Mouse (Mus musculus) kidney, adult 2 months (tissue): ENCODE measurements around the gene Grik1. TPM values are rescaled to one million over a fixed set of nuclear protein-coding genes. Genes with fewer than 3 reads are reported as not detected.

ENCODE experiments used
- DNase-seq: peaks from one replicate; pipeline ENCODE4 v3.0.0; 2021
- H3K27ac ChIP-seq: fragments of 200-500 bp; 2 replicates; pipeline ENCODE4 v1.5.1; 2012; ENCODE audit warnings: low read depth, low read length, control low read depth, inconsistent platforms; ENCODE audit not compliant: insufficient read depth
- H3K27me3 ChIP-seq: fragments of 200-500 bp; replicated peaks from 2 replicates; pipeline ENCODE4 v1.6.1; 2012; ENCODE audit warnings: mild to moderate bottlenecking, moderate library complexity, low read length, inconsistent platforms; ENCODE audit not compliant: control insufficient read depth, insufficient read depth
- H3K36me3 ChIP-seq: fragments of 200-500 bp; 2 replicates; pipeline ENCODE4 v1.6.1; 2012; ENCODE audit warnings: mild to moderate bottlenecking, moderate library complexity, low read length, inconsistent platforms; ENCODE audit not compliant: control insufficient read depth, insufficient read depth
- H3K4me1 ChIP-seq: fragments of 200-500 bp; 2 replicates; pipeline ENCODE4 v1.6.1; 2011; ENCODE audit warnings: low read length; ENCODE audit not compliant: control insufficient read depth, insufficient read depth
- H3K4me3 ChIP-seq: fragments of 200-500 bp; 2 replicates; pipeline ENCODE4 v1.5.1; 2011; ENCODE audit warnings: mild to moderate bottlenecking, low read depth, low read length, control low read depth; ENCODE audit not compliant: insufficient read depth
- CTCF ChIP-seq: fragments of 200-500 bp; conservative IDR thresholded peaks from 2 replicates; pipeline ENCODE4 v1.5.1; 2011; ENCODE audit warnings: low read depth, mild to moderate bottlenecking, control low read depth, low read length, moderate library complexity, mixed read lengths; ENCODE audit not compliant: insufficient read depth, insufficient read length
- POLR2A ChIP-seq: fragments of 200-500 bp; IDR thresholded peaks from one replicate; pipeline ENCODE4 v1.6.1; 2011; ENCODE audit warnings: low read depth, low read length, control low read depth
- WGBS: fragments of 180-500 bp; shearing (Covaris S2); methylation state at CpG from one replicate; pipeline ENCODE4 v1.1.7; 2018; 5-methylcytosine and 5-hydroxymethylcytosine counted together
- polyA plus RNA-seq: library from polyadenylated mRNA; depleted of rRNA; stranded (reverse); fragments of >200 nt; gene quantifications from 2 replicates; pipeline ENCODE4 v1.2.3, GENCODE M21; 2012

Gene Grik1
- polyA plus RNA-seq, 1 experiment, result 0.03 TPM

- H3K27me3 ChIP-seq, result no peaks in the 10 kb centered on the region
- WGBS, result 81% methylated on average over 4 of the region's 4 CpGs
- no peak overlapping the region for H3K27ac ChIP-seq
- DNase-seq, result no peak
- no peaks in the 10 kb centered on the region for H3K4me1 ChIP-seq
- H3K4me3 ChIP-seq, result no peak overlapping the region
- TF ChIP-seq POLR2A, result no peak
- no peak for TF ChIP-seq CTCF
- H3K36me3 ChIP-seq, result no peaks in the 10 kb centered on the region
These were observed 372.2 kb downstream of the Grik1 start for GRCm38 (mm10) chr16:87917897-87918296.

DNA sequence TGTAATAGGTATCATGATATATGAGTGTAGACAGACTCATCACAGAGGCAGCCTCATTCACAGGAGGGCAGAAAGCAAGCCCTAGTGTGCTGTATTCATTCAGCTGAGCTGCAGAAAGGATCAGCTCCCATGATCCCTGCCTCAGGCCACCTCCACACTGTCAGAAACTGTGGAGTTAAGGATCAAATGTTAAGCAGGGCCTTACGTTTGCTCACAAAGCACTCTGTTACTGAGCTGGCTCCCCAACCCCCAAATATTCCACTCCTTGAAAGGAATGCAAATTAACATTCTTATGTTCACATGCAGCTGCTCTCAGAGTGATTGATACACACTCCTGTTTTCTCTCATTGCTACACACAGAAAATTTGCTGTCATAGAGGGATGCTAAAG is 372.9 kb downstream of the Grik1 start:
- Histone ChIP-seq H3K27me3 (no peaks in the 10 kb centered on the region), H3K27ac (no peak overlapping the region), H3K4me3 (no peak overlapping the region), H3K36me3 (no peaks in the 10 kb centered on the region), H3K4me1 (no peaks in the 10 kb centered on the region)
- DNase-seq, result no peak
- 40% methylated on average over 1 of the region's 1 CpGs for WGBS
- TF ChIP-seq CTCF, result no peak
- TF ChIP-seq POLR2A, result no peak

DNA sequence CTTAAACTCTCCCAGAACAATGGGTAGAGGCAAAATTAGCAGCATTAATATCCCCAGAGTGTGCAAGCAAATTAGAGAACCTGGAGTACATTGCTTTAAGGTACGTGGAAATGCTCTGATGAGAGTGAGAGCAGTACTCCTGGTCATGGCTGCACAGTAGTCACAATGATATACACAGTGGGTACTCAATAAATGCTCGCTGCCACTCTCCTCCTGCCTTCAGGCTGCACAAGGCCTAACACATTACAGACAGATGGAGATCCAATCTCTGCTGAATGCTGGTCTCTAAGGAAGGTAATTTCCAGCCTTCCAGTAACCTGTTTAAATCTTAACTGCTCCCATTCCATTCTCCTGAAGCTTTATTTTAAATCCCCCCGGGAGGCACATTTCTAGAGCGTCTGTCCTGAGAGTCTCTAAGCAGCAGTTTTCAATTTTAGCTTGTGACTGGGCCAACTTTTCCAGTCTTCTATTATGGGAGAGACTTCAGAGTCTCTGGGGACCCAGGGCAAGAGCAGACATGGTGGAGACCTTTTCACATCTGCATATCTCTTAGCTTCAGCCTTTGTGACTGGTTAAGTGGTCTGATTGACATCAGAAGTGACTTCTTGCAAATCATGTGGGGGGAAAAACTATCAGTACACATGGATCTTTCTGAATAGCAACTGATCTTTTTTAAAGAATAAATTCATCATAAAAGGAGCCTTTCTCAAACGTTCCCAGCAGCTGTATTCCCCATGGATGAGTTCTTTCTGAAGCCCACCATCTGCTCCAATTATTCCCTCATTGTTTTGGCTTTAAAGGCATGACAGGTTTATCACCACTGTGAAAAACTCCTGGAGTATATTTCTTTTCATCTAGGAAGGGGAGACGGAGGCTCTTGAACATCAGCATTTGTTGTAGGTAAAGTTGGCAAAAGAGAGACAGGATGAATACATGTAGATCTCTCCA is 373.6 kb downstream of the Grik1 start:
- no peak for DNase-seq
- 58% methylated on average over 6 of the region's 6 CpGs for WGBS
- Histone ChIP-seq H3K4me1 (peaks cover under 1% of the 10 kb centered on the region; the same call in 1 of the 2 replicates), H3K27me3 (no peaks in the 10 kb centered on the region), H3K27ac (no peak overlapping the region), H3K4me3 (no peak overlapping the region), H3K36me3 (no peaks in the 10 kb centered on the region)
- no peak for TF ChIP-seq POLR2A
- no peak for TF ChIP-seq CTCF

- Histone ChIP-seq H3K27ac (no peak overlapping the region), H3K4me1 (peaks cover 3% of the 10 kb centered on the region; the same call in 1 of the 2 replicates), H3K27me3 (no peaks in the 10 kb centered on the region), H3K4me3 (no peak overlapping the region), H3K36me3 (no peaks in the 10 kb centered on the region)
- WGBS, result 72% methylated on average over 4 of the region's 4 CpGs
- no peak for DNase-seq
- TF ChIP-seq CTCF, result no peak
These were observed 374.9 kb downstream of the Grik1 start for GRCm38 (mm10) chr16:87915156-87915555.

GRCm38 (mm10) chr16:87913781-87914180 is 376.3 kb downstream of the Grik1 start:
- DNase-seq, result peak; percentile 83
- Histone ChIP-seq H3K36me3 (no peaks in the 10 kb centered on the region), H3K4me1 (peaks cover 3% of the 10 kb centered on the region; the same call in 1 of the 2 replicates), H3K27ac (no peak overlapping the region), H3K4me3 (no peak overlapping the region), H3K27me3 (no peaks in the 10 kb centered on the region)
- 53% methylated on average over 5 of the region's 5 CpGs for WGBS
- no peak for TF ChIP-seq CTCF
- TF ChIP-seq POLR2A, result no peak

GRCm38 (mm10) chr16:87911201-87911600 is 378.9 kb downstream of the Grik1 start:
- peaks cover 3% of the 10 kb centered on the region; the same call in 1 of the 2 replicates for H3K4me1 ChIP-seq
- no peak overlapping the region for H3K4me3 ChIP-seq
- TF ChIP-seq CTCF (no peak), POLR2A (no peak)
- 5% methylated on average over 2 of the region's 2 CpGs for WGBS
- no peaks in the 10 kb centered on the region for H3K36me3 ChIP-seq
- DNase-seq, result peak; percentile 65
- no peaks in the 10 kb centered on the region for H3K27me3 ChIP-seq
- no peak overlapping the region for H3K27ac ChIP-seq

DNA sequence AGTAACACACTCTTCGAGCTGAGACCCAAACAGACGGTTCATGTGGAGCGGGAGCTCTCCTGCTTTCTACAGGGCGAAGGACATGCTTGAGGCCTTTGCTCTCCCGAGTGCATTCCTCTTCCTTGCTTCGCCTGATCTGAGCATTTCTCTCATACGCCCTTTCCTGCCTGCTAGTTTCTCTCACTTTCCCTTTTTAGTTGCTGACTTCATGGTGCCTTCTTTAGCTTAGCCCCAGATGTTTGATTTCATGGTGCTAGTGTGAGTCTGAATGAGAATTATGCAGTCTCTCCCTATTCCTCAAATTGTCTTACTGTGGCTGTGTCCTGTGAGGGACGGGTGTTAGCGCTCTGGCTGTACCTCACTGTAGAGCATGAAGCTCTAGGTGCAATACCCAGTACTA is 388.0 kb downstream of the Grik1 start:
- H3K27ac ChIP-seq, result no peak overlapping the region
- WGBS, result 65% methylated on average over 9 of the region's 9 CpGs
- TF ChIP-seq POLR2A (no peak), CTCF (no peak)
- DNase-seq, result no peak
- no peaks in the 10 kb centered on the region for H3K4me1 ChIP-seq
- no peak overlapping the region for H3K4me3 ChIP-seq
- H3K27me3 ChIP-seq, result no peaks in the 10 kb centered on the region
- no peaks in the 10 kb centered on the region for H3K36me3 ChIP-seq
